Mouse (Mus musculus) layer of hippocampus, postnatal 25 days (tissue): Measurements from ENCODE around the gene Tmf1. TPM values are rescaled to one million over a fixed set of nuclear protein-coding genes. Genes with fewer than 3 reads are reported as not detected.

Experiments used
- DNase-seq, 2 experiments: peaks; one replicate each; pipeline ENCODE4 v3.0.0; 2022; ENCODE audit warnings: mixed read lengths in 2 of 2, low spot score in 1 of 2; ENCODE audit errors: extremely low spot score in 1 of 2
- total RNA-seq, 2 experiments: library from RNA; stranded (reverse); gene quantifications; 2 replicates each; pipeline ENCODE4 v1.2.3; 2021

Gene Tmf1
- total RNA-seq, 2 experiments from 2014 or later = 52.0 to 53.2 TPM

DNA sequence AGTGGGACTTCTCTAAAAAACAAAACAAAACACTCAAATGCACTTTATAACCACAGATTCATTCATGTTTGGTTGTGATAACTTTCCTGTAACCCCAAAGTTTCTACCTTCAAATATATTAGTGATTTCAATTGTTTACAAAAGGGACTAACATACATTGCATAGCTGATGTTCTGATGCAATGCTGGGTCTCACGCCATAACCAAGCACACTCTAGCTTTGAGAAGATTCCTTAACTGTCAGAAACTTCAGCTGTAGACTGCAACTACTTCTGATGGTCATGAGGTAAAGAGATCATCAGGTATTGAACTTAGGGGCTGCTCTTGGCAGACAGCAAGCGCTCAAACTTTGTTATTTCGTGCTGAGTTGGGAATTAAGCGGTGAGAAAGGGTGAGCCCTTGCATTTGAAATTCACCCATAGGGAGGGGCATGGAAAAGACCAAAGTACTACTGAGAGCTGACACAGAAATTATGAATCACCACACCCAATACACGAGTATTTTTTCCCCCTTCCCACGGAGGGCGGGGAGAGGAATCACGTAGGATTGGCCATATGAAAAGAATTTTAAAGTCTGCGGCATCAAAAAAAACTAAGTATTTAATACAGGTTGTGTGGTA is 25.4 kb upstream of the Tmf1 start:
- DNase-seq = no peak

DNA sequence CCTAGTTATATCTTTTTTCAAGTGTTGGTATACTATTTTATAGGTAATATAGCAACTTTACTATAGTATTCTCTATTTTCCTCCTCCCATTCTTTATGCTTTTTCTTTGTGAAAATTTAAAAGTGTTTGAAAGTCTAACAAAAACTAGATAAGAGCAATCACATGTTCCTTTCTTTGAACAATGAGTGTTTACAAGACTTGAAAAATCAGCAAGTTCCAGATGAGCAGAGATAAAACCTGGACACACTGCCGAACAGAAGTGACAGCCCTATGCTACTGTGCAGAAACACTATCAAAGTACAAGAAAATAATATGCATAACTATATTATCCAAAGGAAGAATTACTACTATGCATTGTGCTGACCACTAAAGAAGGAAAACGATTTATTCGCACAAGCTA is 23.6 kb upstream of the Tmf1 start:
- no peak for DNase-seq

DNA sequence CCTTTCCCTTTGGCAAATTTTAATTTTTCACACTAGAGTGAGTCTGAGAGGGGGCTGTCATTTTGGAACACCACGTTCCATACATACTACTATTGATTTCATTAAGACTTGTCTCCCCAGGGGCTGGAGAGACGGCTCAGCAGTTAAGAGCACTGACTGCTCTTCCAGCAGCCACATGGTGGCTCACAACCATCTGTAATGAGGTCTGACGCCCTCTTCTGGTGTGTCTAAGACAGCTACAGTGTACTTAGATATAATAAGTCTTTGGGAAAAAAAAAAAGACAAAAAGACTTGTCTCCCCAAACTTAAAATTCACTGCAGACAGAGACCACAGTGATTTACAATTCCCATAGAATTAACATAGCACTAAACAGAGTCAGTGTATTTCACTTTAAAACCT is 21.5 kb upstream of the Tmf1 start:
- no peak for DNase-seq

DNA sequence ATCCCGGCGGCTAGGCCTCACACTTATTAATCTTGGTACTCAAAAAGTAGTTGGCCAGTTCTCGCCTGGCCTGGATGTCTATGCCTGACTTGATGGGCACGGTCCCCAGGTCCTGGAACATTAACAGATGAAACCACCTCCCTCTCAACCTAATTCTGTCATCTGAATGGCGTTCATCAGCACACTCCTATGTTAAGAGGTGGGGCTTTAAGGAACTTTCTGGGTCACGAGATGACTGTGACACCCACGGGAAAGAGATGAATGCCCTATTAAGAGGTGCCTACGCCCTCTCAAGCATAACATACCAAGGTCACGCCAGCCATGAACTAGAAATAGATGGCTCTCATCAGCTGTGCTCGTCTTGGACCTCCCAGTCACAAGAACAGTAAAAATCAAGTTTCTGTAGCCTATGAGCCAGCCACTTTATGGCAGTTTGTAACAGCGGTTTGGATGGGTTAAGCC is 476 bp upstream of the Tmf1 start:
- DNase-seq = no peak

DNA sequence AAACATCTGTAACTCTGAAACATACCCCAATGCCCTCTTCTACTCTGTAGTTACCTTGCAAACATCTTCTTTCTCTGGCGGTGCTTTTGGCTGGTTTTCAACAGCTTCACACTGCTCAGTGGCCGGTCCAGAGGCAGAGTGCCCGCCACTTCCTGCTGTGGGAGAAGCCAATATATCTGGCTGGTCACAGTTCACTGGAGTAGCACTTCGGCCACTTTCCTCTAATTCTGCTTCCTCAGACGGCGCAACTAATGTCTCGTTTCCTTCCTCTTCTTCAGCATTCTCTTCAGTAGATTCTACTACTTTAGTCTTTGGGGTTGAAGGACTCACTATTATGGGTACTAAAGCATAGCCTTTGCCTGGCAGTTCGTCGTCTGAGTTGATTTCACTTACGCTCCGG is 3.2 kb downstream of the Tmf1 start:
- DNase-seq = no peak

DNA sequence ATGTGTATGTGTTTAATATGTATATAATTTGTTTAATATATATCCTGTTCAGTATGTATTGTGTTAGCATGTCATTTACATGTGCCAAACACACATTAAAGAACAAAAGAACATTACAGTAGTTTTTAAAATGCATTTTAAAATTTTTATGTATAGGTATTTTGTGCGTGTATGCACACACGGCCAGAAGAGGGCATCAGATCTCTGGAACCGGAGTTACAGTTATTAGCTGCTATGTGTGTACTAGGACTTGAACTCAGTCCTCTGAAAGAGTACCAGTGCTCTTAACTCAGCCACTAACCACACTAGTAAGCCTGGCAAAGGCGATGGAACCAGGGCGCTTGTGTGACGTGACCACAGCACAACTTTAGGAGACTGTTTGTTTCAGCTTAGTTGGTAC is 28.8 kb downstream of the Tmf1 start:
- DNase-seq = no peak

DNA sequence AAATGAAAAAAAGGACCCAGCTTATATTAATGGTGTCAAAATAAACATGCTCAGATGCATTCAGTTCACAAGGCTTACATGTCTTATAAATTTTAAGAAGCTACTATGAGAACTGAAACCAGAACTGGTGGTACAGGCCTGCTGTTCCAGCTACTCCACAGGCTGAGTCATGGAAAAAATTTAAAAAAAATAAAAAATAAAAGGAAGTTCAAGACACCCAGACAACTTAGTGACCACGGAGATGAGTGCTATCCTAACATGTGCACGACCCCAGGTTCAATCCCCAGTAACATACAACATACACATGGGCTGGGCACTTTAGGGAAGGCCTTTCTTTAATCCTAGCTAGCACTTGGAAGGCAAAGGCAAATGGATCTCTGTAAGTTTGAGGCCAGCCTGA is 29.2 kb downstream of the Tmf1 start:
- no peak for DNase-seq

DNA sequence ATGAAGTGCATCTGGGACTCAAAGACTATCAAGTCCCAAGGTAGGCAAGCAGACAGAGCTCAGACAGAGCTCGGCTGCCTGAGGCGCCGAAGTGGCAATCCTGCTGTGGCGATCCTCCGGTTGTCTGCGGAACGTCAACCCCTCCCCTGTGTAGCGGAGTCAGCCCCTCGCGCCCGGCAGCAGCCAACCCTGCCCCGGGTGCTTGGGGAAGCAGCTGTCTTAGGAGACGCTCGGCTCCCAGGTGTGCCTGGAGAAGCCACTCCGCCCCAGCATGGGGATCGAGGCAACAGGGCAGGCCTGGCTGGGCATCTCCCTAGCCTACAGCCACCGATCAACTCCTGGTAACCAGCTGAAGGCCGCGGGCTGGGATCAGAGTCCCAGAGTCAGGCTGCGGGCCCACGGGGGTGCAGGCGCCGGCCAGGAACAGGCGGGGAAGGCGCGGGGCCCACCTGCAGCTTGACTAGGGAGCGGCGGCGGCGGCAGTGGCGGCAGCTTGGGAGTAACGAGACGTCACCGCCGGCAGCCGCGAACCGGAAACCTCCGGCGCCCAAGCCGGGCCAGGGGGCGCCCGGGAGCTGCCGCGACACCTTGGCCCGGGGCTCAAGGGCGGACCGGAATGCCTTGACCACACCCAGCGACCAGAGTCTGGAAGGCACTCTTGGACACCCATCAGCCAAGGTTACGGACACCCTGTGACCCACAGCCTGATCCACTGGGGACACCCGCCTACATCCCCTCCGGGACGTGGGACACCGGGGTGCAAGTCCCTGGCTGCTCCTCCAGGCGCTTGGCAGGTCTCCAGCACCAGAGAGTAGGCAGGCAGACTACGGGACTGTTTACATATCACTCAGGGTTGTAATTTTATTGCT is 30.3 kb downstream of the Tmf1 start, which contains the start of gene Eogt:
Eogt (minus strand) TSS at position 800 of the 869 bp plus-strand sequence.
- DNase-seq = peak; percentile 62 to 74

DNA sequence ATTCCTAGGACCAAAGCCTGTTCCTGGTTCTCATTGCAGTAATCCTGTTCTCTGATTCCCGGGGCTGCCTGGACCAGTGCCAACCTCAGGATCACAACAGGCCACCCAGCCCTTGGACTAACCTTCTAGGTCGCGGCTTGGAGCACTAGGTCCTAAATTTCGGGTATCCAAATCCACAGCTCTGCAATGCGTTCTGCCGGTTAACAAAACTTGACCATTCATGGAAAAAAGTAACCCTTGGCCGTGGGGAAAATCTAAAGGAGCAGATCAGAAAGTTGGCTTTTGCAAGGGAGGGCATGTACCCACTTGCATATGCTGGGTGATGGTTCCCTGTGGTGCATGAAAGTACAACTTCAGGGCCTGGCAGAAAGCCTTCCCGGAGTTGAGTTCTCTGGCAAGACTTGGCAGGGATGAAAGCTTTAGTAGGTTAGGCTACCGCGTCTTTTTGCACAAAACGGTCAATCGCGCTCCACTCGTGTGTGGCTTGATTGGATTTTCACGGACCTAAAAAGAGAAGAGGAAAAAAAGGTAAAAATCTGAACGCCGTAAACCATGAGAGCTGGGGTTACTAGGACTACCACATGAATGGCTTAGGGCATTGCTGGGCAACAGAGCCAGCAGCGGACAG is 31.1 kb downstream of the Tmf1 start:
- DNase-seq = peak in 1 of 2 experiments; percentile 35

DNA sequence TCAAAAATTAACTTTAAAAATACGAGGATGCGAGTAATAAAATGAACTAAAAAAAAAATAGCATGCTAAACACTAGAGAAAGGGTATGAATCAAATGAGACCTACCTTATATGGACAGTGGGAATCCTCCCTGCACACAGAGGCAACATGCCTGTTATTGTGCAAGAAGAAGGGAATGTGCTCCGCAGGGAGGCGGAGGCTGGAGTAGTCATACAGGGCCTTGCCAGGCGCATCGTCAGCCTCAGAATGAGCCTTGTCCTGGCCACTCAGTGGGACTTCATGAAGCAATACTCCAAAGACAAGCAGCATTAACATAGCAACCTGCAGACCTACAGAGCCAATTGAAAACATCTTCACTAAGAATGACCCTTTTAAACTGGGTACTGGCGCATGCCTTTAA is 33.8 kb downstream of the Tmf1 start:
- no peak for DNase-seq

DNA sequence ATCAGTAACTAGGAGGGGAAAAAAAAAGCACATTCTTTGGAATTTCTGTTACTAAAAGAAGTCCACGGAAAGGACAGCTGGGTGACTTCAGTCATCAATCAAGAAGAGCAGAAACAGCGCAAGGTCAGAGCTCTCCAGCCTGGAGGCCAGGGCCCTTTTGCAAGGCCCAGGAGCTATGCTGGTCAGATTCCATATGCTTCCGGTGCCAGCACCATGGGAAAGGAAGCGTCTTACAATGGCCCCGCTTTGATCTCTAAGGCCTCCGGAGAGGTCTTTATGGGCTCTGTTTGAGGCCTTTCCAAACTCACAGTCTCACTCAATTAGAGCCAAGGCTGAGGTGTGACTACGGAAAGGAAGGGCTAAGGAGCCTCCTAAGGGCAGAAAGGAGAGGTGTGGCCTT is 34.6 kb downstream of the Tmf1 start:
- no peak for DNase-seq

DNA sequence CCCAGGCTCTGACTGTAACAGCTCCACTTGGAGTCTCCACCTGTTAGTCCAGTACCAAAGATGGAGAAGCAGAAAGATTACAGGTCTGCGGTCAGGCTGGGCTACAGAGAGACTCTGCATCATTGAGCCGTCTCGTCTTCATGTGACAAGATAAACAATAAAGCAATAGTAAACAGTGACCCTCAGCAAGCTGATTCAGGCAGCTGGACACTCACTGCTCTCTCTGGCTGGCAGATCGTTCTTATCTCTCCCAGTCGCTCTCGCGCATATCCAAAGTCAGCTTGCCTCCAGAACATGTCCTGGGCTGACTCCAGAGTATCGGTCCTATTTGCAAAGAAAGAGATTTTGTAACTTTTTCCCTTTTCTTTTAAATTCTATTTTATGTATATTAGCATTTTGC is 36.3 kb downstream of the Tmf1 start:
- no peak for DNase-seq

DNA sequence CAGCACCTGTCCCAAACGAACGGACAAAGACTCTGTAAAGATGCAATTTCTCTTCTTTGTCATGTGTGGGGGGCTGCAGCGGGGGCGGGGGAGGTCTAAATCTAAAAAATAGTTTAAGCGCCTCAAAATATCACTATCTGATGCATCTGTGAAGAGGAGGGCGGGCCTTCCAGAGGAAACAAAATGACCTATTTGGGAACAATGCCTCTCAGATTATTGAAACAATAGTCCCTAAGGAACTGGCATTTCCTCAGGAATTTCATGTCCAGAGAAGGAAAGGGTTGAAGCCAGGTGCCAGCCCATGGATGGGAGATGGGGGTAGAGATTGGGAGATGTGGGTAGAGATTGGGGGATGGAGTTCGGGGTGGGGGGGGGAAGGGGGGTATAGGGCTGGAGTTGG is 37.1 kb downstream of the Tmf1 start:
- DNase-seq = no peak

DNA sequence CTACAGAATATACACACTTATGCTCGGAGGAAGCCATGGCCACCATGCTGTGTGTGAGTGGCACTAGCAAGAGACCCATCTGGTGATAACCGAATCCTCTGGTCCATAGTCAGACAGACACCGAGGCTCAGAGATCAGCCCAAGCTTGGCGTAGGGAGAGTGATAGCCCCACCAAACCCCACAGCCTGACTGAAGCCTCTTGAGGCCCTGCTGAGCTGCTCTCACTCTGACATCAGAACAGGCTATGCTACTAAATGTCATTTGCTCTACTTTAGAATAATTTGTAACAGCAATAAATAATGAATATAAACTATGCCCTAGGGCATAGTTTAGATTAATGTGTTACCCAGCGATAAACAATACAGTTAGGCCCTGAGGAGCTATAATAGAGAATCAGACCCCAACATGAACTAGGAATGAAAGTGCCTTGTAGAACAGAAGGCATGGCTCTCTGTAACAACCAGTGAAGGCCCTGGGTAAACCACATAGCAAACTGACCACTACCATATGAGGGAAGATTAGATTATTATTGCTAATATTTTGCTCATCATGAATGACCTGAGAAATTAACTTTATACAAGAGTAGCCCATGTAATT is 46.1 kb downstream of the Tmf1 start:
- no peak for DNase-seq

DNA sequence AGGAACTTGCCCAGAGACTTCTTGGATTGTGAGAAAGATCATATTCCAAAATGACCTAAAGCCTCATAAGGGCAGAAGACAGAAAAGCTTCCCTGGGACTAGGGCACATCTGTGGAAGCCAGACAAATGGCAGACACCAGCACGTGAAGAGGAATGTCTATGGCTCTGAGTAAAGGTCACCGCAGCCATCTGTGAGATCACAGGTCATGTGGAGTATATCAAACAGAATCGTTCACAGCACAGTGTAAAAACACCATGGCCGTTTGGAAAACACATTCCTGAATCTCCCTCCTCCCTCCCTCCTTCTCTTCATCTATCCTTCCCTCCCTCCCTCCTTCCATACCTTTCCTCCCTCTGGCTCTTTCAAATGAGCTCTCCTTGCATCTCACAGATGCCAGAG is 47.1 kb downstream of the Tmf1 start:
- DNase-seq = no peak

DNA sequence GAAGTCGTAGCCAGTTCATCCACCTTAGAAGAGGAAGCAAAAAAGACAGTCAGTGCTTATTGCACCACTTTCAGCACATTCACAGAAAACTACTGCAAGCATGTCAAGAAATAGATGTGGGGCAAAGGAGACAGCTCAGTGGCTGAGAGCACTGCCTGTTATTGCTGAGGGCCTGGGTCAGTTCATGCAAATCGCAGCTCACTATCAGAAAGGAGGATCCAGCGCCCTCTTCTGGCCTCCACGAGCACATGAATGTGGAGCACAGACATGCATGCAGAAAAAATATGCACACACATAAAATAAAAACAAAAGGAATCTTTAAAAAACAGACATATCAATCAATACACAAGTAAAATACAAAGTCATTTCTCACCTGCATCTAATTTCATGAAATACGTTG is 47.9 kb downstream of the Tmf1 start:
- DNase-seq = no peak

DNA sequence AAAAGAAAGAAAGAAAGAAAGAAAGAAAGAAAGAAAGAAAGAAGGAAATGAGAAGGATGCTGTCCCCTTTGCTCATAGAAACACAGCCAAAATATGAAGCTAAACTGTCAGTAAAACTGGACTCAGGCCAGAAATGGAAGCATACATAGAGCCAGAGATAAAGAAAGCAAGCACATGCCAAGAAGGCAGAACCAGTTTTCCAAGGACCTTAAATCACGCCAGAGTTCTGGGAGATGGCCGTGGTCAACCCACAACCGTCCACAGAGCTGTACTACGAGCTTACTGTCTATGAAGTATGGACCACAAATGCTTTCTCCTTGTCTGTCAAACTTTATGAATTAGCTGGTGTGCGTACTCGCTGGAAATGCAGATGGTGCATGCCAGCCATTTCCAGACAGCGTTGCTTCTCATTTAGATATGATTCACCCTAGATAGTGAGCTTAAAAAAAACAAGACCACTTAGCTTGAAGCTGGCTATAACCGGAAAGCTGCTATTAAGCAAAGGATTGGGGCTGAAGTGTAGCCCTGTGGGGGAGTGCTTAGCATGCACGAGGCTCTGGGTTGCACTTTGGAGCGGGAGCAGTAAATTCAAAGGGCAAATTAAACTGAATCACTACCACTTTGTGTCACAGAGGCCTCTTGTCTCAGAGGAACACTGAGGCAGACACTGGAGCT is 54.4 kb downstream of the Tmf1 start:
- DNase-seq = no peak

DNA sequence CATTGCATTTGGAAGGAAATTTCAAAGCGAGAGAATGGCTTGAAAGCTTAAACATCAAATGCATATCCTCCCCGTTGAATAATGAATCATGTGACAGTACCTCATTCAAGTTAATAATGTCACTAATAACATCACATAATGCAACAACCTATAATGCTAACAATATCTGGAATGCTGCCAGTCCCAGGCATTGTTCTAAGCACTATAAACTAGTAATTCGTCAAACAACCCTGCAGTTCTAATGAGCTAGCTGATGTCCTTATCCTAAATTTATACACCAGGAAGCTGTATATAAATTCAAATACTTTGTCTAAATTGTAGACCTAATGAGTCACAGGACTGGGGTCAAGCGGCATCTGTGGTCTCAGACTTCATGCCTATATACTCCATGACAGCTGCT is 58.0 kb downstream of the Tmf1 start:
- no peak for DNase-seq

DNA sequence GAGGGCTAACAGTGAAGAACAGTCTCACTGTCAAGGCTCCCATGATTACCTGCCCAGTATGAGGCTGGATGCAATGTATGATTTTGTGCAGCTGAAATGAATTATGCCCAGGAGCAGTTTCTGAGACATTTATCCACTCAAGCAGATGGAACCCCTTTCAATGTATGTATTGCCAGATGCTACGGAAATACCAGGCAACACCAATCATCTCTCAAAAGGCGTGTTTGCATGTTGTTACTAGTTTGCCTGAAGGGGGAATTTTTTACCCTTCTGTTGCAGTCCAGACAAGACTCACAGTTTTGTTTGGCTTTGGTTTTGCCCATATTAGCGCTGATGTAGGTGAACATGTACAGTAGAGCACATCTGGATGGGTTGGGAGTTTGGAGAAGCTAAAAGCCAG is 60.6 kb downstream of the Tmf1 start:
- DNase-seq = no peak

DNA sequence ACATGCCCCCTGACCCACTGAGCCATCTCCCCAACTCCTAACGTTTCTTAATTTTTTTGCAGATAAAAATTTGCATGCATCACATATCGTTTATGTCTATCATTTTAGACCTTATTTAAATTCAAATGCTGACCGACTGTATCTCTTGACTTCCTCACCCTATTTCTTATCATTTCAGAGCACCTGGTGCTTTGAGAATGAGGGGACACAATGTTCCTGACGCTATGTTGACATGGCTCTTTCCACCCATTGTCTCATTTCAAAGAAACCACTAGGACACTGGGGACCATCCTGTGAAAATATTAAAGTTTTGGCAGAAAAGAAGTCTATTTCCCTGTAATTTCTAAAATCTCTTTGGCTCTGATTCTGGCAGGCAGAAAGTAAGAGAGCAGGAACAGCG is 62.0 kb downstream of the Tmf1 start:
- DNase-seq = no peak

DNA sequence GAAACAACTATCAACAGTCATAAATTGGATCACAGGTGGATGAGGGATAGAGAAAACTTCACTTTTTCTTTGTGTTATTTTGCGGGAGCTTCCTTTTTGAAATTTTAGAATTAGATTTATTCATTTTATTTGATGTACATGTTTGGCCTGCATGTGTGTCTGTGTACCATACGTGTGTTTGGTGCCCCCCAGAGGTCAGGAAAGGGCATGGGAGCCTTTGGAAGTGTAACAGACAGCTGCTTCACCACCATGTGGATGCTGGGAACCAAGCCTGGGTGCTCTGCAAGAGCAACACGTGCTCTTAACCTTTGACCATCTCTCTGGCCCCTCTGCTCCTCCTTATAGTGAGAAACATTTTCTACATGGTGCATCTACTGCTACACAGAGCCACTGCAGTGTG is 64.1 kb downstream of the Tmf1 start:
- no peak for DNase-seq
